Mouse (Mus musculus): ENCODE measurements at regions not wholly inside any gene's neighbourhood (a gene's known extent, or its start where the extent isn't known, plus 50 kb on each side); places are given as distances from the start of the nearest gene placed in this dataset.

DNA sequence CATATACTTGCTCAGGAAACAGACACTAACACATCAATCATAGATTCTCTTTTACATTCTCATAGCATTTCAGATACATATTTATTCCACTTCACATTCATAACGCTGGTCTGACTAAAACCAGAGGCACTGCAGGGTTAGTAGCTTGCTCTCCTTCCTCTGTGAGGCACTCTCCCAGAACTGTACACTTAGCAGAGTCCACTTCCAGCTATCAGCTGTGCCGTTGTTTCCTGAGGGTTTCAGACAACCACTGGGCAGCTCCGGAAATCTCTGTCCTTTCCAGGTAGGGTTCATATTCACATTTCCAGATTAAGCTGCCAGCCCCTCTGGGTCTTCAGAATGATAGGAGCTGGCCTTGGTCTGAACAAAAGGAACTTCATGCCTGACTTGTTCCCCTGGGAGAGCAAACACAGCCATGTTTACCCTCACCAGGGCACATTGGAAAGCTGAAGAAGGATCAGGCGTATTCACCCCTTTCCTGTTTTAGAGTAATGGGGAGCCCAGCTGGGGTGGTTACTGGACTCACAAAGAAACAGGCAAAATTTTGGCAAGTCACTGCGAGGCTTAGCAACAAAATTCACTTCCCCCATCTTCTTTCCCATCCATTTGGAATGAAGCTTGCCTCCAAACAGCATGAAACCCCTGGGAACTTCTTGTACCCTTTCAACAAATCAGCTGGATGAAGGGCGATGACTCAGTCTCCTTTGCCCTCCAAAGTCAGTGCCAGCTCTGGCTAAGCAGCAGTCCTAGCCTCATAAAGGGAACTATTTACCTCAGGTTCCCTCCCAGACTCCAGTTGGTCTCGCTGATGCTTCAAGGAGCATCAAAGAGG is 622.0 kb downstream of the Sqor start:
- Histone ChIP-seq H3K27me3 (ENCODE audit: insufficient read depth, poor library complexity, severe bottlenecking) (no peaks in the 10 kb centered on the region), H3K36me3 (no peaks in the 10 kb centered on the region), H3K4me1 (no peaks in the 10 kb centered on the region), H3K27ac (no peak overlapping the region), H3K4me3 (no peak overlapping the region), H3K9me3 (no peaks in the 10 kb centered on the region)
- 66% methylated on average over 7 of the region's 7 CpGs for WGBS
- no peak for DNase-seq (ENCODE audit: low spot score)

GRCm38 (mm10) chr2:123390981-123391380 is 625.9 kb downstream of the Sqor start:
- 85% methylated on average over 1 of the region's 1 CpGs for WGBS
- Histone ChIP-seq H3K4me1 (no peaks in the 10 kb centered on the region), H3K27me3 (ENCODE audit: insufficient read depth, poor library complexity, severe bottlenecking) (no peaks in the 10 kb centered on the region), H3K9me3 (no peaks in the 10 kb centered on the region), H3K27ac (no peak overlapping the region), H3K36me3 (no peaks in the 10 kb centered on the region), H3K4me3 (no peak overlapping the region)
- no peak for DNase-seq (ENCODE audit: low spot score)

- H3K27ac ChIP-seq, result no peak overlapping the region
- H3K27me3 ChIP-seq (ENCODE audit: insufficient read depth, poor library complexity, severe bottlenecking), result no peaks in the 10 kb centered on the region
- no peaks in the 10 kb centered on the region for H3K4me1 ChIP-seq
- WGBS, result 86% methylated on average over 3 of the region's 3 CpGs
- DNase-seq (ENCODE audit: low spot score), result no peak
- H3K4me3 ChIP-seq, result no peak overlapping the region
- H3K36me3 ChIP-seq, result no peaks in the 10 kb centered on the region
- H3K9me3 ChIP-seq, result no peaks in the 10 kb centered on the region
Measured at GRCm38 (mm10) chr2:123394296-123394695, 629.3 kb downstream of the Sqor start.

GRCm38 (mm10) chr2:123397551-123397950 is 632.5 kb downstream of the Sqor start:
- H3K9me3 ChIP-seq, result no peaks in the 10 kb centered on the region
- DNase-seq (ENCODE audit: low spot score), result no peak

DNA sequence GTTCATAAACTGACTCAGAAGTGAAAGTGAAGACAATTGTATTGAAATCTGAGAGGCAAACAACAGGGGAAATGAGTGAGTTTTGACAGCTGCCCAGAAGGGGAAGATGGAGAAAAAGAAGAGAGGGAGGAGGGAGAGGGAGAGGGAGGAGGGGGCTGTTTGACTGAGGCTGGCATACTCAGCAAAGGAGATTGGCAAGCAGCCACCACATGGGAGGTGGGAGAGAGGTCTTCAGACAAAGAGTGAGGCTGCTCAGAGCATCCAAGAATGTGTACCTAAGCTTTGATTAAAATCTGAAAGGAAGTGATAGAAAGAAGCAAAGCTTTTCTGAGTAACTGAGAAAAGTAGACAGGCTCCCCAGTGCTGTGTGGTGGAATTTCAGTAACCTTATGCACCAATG is 636.0 kb downstream of the Sqor start:
- Histone ChIP-seq H3K36me3 (no peaks in the 10 kb centered on the region), H3K27me3 (ENCODE audit: insufficient read depth, poor library complexity, severe bottlenecking) (no peaks in the 10 kb centered on the region), H3K4me1 (no peaks in the 10 kb centered on the region), H3K4me3 (no peak overlapping the region), H3K27ac (no peak overlapping the region), H3K9me3 (no peaks in the 10 kb centered on the region)
- no peak for DNase-seq (ENCODE audit: low spot score)

More at GRCm38 (mm10) chr2:123397551-123397950, 632.5 kb downstream of the Sqor start:
- Histone ChIP-seq H3K27ac (no peak overlapping the region), H3K4me1 (no peaks in the 10 kb centered on the region), H3K4me3 (no peak overlapping the region), H3K36me3 (no peaks in the 10 kb centered on the region), H3K27me3 (ENCODE audit: insufficient read depth, poor library complexity, severe bottlenecking) (no peaks in the 10 kb centered on the region)
- WGBS, result 63% methylated on average over 1 of the region's 1 CpGs

DNA sequence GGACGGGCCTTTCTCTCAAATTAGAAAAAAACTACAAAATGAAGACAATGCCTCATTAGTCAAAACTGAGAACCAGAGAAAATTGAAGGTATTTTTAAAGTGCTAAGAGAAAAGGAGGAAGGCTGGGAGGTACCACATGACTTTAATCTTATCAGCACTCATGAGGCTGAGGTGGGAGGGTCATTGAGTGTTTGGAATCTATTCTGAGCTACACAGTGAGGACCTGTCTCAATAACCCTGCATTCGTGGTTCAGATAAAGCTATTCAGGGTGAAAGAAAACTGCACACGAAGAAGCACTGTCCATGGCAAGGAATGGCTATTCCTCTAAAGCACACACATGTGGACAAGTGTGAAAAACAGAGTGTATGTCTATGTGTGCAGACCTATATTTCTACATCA is 644.0 kb downstream of the Sqor start:
- Histone ChIP-seq H3K9me3 (no peaks in the 10 kb centered on the region), H3K4me1 (no peaks in the 10 kb centered on the region; the same call in 1 of the 2 replicates), H3K27ac (peak overlapping the region; percentile 77; the same call in 1 of the 2 replicates), H3K4me3 (no peak overlapping the region), H3K27me3 (ENCODE audit: insufficient read depth, poor library complexity, severe bottlenecking) (no peaks in the 10 kb centered on the region), H3K36me3 (no peaks in the 10 kb centered on the region)
- no peak for DNase-seq (ENCODE audit: low spot score)
- WGBS, result 33% methylated on average over 3 of the region's 3 CpGs

GRCm38 (mm10) chr2:123458034-123458677 is 631.6 kb upstream of the Sema6d start:
- DNase-seq (ENCODE audit: low spot score), result no peak
- no peaks in the 10 kb centered on the region for H3K36me3 ChIP-seq
- 70% methylated on average over 5 of the region's 5 CpGs for WGBS
- no peak overlapping the region for H3K4me3 ChIP-seq
- no peaks in the 10 kb centered on the region for H3K9me3 ChIP-seq
- H3K4me1 ChIP-seq, result no peaks in the 10 kb centered on the region
- no peak overlapping the region for H3K27ac ChIP-seq
- no peaks in the 10 kb centered on the region for H3K27me3 ChIP-seq (ENCODE audit: insufficient read depth, poor library complexity, severe bottlenecking)

- DNase-seq (ENCODE audit: low spot score), result no peak
- Histone ChIP-seq H3K27ac (no peak overlapping the region), H3K4me1 (no peaks in the 10 kb centered on the region), H3K36me3 (no peaks in the 10 kb centered on the region), H3K27me3 (ENCODE audit: insufficient read depth, poor library complexity, severe bottlenecking) (no peaks in the 10 kb centered on the region), H3K4me3 (no peak overlapping the region), H3K9me3 (no peaks in the 10 kb centered on the region)
- 64% methylated on average over 2 of the region's 2 CpGs for WGBS
Measured at GRCm38 (mm10) chr2:123473840-123474239, 615.9 kb upstream of the Sema6d start.

- Histone ChIP-seq H3K4me3 (no peak overlapping the region), H3K4me1 (no peaks in the 10 kb centered on the region), H3K27ac (no peak overlapping the region), H3K9me3 (no peaks in the 10 kb centered on the region), H3K27me3 (ENCODE audit: insufficient read depth, poor library complexity, severe bottlenecking) (no peaks in the 10 kb centered on the region), H3K36me3 (no peaks in the 10 kb centered on the region)
- WGBS, result 47% methylated on average over 1 of the region's 1 CpGs
- no peak for DNase-seq (ENCODE audit: low spot score)
Measured at GRCm38 (mm10) chr2:123486681-123487080, 603.1 kb upstream of the Sema6d start.

DNA sequence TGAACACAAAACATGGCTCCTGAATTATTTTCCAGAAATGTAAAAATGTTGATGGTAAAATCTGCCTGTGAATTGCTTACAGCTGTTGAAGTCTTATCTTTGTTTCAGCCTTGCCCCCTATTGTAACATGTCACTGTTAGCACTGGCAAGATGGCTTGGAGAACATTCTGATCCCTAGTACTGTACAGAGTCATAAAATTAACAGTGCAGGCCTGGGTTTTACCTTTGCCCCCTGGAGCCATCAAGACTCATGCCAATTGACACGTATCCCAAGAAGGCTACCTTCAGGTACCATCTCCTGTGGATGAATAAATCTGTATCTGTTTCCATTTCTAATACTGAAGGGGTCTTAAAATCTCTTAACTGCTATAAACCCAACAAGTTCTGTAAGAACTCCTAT is 583.6 kb upstream of the Sema6d start:
- H3K4me3 ChIP-seq, result no peak overlapping the region
- H3K27me3 ChIP-seq (ENCODE audit: insufficient read depth, poor library complexity, severe bottlenecking), result no peaks in the 10 kb centered on the region
- H3K9me3 ChIP-seq, result no peaks in the 10 kb centered on the region
- no peak overlapping the region for H3K27ac ChIP-seq
- H3K36me3 ChIP-seq, result no peaks in the 10 kb centered on the region
- WGBS, result 78% methylated on average over 1 of the region's 1 CpGs
- no peak for DNase-seq (ENCODE audit: low spot score)
- no peaks in the 10 kb centered on the region for H3K4me1 ChIP-seq

DNA sequence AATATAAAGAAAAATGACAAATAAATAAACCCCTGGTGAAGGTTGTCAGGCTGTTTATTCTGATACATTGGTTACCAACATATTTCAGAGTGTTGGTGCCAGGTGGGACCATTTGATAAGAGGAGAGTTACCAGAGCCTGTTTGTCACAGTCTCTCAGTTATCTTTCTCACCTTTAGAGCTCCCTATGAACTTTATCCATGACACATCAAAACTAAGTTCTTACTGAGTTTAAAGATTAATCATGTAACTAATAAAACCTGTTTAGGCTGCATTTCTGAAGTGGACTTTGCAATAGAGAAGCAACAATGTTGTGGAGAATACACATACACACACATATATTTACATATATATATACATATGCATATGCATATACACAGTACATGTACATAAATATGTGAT is 582.7 kb upstream of the Sema6d start:
- no peaks in the 10 kb centered on the region for H3K36me3 ChIP-seq
- H3K27ac ChIP-seq, result no peak overlapping the region
- H3K27me3 ChIP-seq (ENCODE audit: insufficient read depth, poor library complexity, severe bottlenecking), result no peaks in the 10 kb centered on the region
- no peaks in the 10 kb centered on the region for H3K4me1 ChIP-seq
- no peaks in the 10 kb centered on the region for H3K9me3 ChIP-seq
- H3K4me3 ChIP-seq, result no peak overlapping the region
- no peak for DNase-seq (ENCODE audit: low spot score)

DNA sequence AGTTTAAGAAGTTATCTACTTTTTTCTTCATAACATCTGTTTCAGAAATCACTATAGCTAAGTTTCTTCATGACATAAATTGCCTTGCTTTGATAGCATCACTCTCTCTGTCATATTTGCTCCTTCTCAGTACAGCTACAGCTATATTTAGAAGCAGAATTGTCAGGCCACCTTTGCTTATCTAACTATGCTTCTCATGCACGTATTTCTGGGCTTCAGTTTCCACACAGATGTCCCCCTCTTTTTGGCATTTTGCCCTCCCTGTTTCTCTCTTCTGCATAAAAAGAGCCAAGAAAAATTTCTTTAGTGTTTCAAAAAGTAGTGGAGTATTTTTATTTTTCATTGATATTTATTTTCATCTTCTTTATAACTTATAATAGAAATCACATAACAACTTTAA is 560.9 kb upstream of the Sema6d start:
- Histone ChIP-seq H3K27me3 (ENCODE audit: insufficient read depth, poor library complexity, severe bottlenecking) (no peaks in the 10 kb centered on the region), H3K4me1 (no peaks in the 10 kb centered on the region), H3K9me3 (no peaks in the 10 kb centered on the region), H3K36me3 (no peaks in the 10 kb centered on the region), H3K27ac (no peak overlapping the region), H3K4me3 (no peak overlapping the region)
- WGBS, result 35% methylated on average over 1 of the region's 1 CpGs
- no peak for DNase-seq (ENCODE audit: low spot score)

DNA sequence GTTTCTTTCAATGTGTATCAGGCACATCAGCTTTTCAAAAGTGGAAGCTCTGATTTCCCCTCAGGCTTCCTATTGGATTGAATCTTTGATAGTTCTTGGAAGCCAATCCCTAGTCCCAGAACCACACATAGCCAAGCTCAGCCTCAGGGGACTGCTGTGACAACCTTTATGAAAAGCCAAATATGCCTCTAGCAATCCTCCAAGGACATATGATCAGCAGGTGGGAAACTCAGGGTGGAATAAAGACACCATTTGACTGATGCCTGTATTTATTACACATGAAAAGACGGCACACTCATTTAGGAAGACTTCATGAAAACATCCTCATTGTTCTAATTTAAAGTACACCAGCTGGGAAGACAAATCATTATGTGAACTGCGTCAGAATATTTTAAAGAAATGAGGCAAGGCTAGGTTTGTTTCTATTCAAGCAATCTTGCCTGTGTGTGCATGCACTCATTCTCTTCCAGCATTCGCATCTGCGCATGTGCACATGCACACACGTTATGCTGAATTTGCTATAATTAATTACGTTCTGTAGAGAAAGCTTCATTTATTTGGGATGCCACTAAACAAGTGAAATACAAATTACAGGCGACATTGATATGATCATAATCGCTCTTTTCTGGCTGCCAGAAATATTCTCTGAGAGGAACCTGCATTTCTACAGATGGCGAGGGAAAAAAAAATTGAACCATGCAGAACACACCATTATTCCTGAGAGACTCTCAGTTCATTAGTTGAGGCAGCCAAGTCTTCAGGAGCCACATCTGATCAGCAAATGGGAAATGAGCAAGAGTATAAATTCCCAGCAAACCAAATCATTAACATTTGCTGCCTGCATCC is 556.6 kb upstream of the Sema6d start:
- no peak for DNase-seq (ENCODE audit: low spot score)
- H3K9me3 ChIP-seq, result no peaks in the 10 kb centered on the region
- WGBS, result 80% methylated on average over 9 of the region's 9 CpGs
- no peaks in the 10 kb centered on the region for H3K27me3 ChIP-seq (ENCODE audit: insufficient read depth, poor library complexity, severe bottlenecking)
- H3K36me3 ChIP-seq, result no peaks in the 10 kb centered on the region
- no peak overlapping the region for H3K27ac ChIP-seq
- no peaks in the 10 kb centered on the region for H3K4me1 ChIP-seq
- no peak overlapping the region for H3K4me3 ChIP-seq

Data from heart, embryonic 10.5 days (tissue).